Mouse (Mus musculus) brain, embryonic 14.5 days (tissue): ENCODE results near the gene Pif1.

Source experiments
- CTCF ChIP-seq: fragments of 200-500 bp; IDR thresholded peaks from 2 replicates; pipeline ENCODE4 v1.5.1; 2012; ENCODE audit warnings: inconsistent platforms, mild to moderate bottlenecking, moderate library complexity, borderline replicate concordance; ENCODE audit not compliant: insufficient read depth, insufficient read length; ENCODE audit errors: extremely low read depth
- POLR2A ChIP-seq: fragments of 200-500 bp; IDR thresholded peaks from 2 replicates; pipeline ENCODE4 v1.6.1; 2012; ENCODE audit warnings: mild to moderate bottlenecking, inconsistent platforms, borderline replicate concordance; ENCODE audit not compliant: poor library complexity, insufficient read depth, insufficient read length, severe bottlenecking; ENCODE audit errors: extremely low read depth

GRCm38 (mm10) chr9:65541126-65542068 is 45.6 kb upstream of the Pif1 start:
- TF ChIP-seq CTCF: no peak
- TF ChIP-seq POLR2A: no peak
